23 mouse cellular contexts compared by ENCODE assay signal in the genomic region with DNA sequence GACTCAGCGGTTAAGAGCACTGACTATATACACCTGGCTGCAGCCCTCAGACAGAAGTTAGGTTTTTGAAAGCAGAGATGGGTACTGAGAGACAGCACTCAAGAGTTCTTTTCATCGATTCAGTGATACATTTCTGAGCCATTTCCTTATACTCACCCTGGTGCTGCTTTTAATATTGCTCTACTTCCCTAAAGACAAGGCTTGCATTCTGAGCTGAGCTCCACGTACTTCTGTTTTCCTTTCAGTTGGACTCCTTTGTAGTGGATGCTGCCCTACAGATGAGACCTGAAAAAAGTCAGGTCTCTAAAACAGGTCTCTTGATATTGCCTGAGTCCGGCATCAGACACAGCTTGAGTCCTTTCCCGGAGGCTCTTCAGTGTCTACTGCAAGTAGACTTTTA. TPM values are rescaled to one million over a fixed set of nuclear protein-coding genes. Genes with fewer than 3 reads are reported as not detected.
DNase-seq lines count a peak whose midpoint lies in the region; ATAC-seq lines count a peak whose summit lies in the region.
"Had no signal": no experiment of that assay in that cellular context is flagged by ENCODE, and none has a peak within 500 bp of the region (broad histone marks: within the 10 kb centered on the region; RNA-seq: fewer than 3 reads in every experiment).

No protein-coding gene starts in this region.

- H3K9me3 ChIP-seq in intestine, embryonic 15.5 days = no peaks in the 10 kb centered on the region
- no peaks in the 10 kb centered on the region for H3K9me3 ChIP-seq in midbrain, embryonic 13.5 days
- H3K9me3 ChIP-seq: G1E had no signal

- DNase-seq in heart, postnatal 4 days = no peak
- DNase-seq: adrenal gland, adult 2 months; adrenal gland, adult 8-10 months; adrenal gland, postnatal 10 days; adrenal gland, postnatal 14 days; adrenal gland, postnatal 25 days; adrenal gland, postnatal 36 days; B cell, adult 2 months; cerebellum, adult 11 months; cerebellum, adult 11-12 months; cerebellum, adult 18-20 months had no signal

- peak; percentile 68; the same call in 1 of the 2 replicates for ATAC-seq in common myeloid progenitor, adult 5-6 weeks (replicated peaks; ENCODE audit: low read depth, poor library complexity, severe bottlenecking)
- peak; percentile 68 for ATAC-seq in granulocyte monocyte progenitor cell, adult 5-6 weeks (replicated peaks; ENCODE audit: poor library complexity, severe bottlenecking)
- ATAC-seq in megakaryocyte progenitor cell, adult 5-6 weeks (replicated peaks; ENCODE audit: poor library complexity) = peak; percentile 65
- no peak for ATAC-seq in intestine, embryonic 15.5 days
- no peak for ATAC-seq in midbrain, embryonic 13.5 days
- ATAC-seq: activated CD4-positive, CD25-positive, alpha-beta regulatory T cell, adult 4 months; CD4-positive, CD25-positive, alpha-beta regulatory T cell, adult 4 months; Patski had no signal

- H3K4me2 ChIP-seq in intestine, embryonic 15.5 days (replicated peaks) = no peak overlapping the region
- no peak overlapping the region for H3K4me2 ChIP-seq in midbrain, embryonic 13.5 days (replicated peaks)

- H3K27ac ChIP-seq in intestine, embryonic 15.5 days = no peak overlapping the region
- no peak overlapping the region for H3K27ac ChIP-seq in midbrain, embryonic 13.5 days

- no peak overlapping the region for H3K9ac ChIP-seq in intestine, embryonic 15.5 days
- no peak overlapping the region for H3K9ac ChIP-seq in midbrain, embryonic 13.5 days (replicated peaks)

- no peaks in the 10 kb centered on the region for H3K27me3 ChIP-seq in intestine, embryonic 15.5 days (replicated peaks)
- H3K27me3 ChIP-seq in midbrain, embryonic 13.5 days = peaks cover 6% of the 10 kb centered on the region; the same call in 1 of the 2 replicates
- H3K27me3 ChIP-seq: CH12.LX had no signal

- 92% methylated on average over 5 of the region's 5 CpGs for WGBS in intestine, embryonic 15.5 days
- WGBS in midbrain, embryonic 13.5 days = 85% methylated on average over 5 of the region's 5 CpGs

- H3K36me3 ChIP-seq in intestine, embryonic 15.5 days = no peaks in the 10 kb centered on the region
- H3K36me3 ChIP-seq in midbrain, embryonic 13.5 days = no peaks in the 10 kb centered on the region
- H3K36me3 ChIP-seq: G1E had no signal

- H3K4me3 ChIP-seq in intestine, embryonic 15.5 days (replicated peaks) = no peak overlapping the region
- no peak overlapping the region for H3K4me3 ChIP-seq in midbrain, embryonic 13.5 days (replicated peaks)

- H3K4me1 ChIP-seq in intestine, embryonic 15.5 days (replicated peaks) = no peaks in the 10 kb centered on the region
- H3K4me1 ChIP-seq in midbrain, embryonic 13.5 days (replicated peaks) = no peaks in the 10 kb centered on the region

RNA-seq across cellular contexts. Expression of gene Hnrnph2, which starts 31.7 kb away (rescaled TPM):
- total RNA-seq in common myeloid progenitor, adult 5-6 weeks (2017) = 169 and 185 TPM in 2 replicates
- 69.4 and 83.7 TPM in 2 replicates for total RNA-seq in granulocyte monocyte progenitor cell, adult 5-6 weeks (2014; fragmentation: Nextera tagmentation)
- total RNA-seq in granulocyte monocyte progenitor cell, adult 5-6 weeks (2017) = 155 and 165 TPM in 2 replicates
- 79.0 and 80.6 TPM in 2 replicates for total RNA-seq in megakaryocyte progenitor cell, adult 5-6 weeks (2015)
- total RNA-seq in megakaryocyte progenitor cell, adult 5-6 weeks (2017) = 141 and 154 TPM in 2 replicates
- 126 and 137 TPM in 2 replicates for polyA plus RNA-seq in intestine, embryonic 15.5 days (2015; fragmentation: Nextera tagmentation; extraction: Ambion mirVana)
- 100 to 1,000 TPM; 102 to 105 TPM for total RNA-seq in heart, postnatal 4 days (2021)
- polyA plus RNA-seq in midbrain, embryonic 13.5 days (2015; fragmentation: Nextera tagmentation; extraction: Ambion mirVana) = 184 and 186 TPM in 2 replicates

RNA-seq across cellular contexts. Expression of gene Gla, which starts 31.8 kb away (rescaled TPM):
- total RNA-seq in common myeloid progenitor, adult 5-6 weeks (2017) = 7.4 and 9.5 TPM in 2 replicates
- 9.2 and 14.5 TPM in 2 replicates for total RNA-seq in granulocyte monocyte progenitor cell, adult 5-6 weeks (2014; fragmentation: Nextera tagmentation)
- total RNA-seq in granulocyte monocyte progenitor cell, adult 5-6 weeks (2017) = 19.7 and 24.1 TPM in 2 replicates
- total RNA-seq in megakaryocyte progenitor cell, adult 5-6 weeks (2015) = 16.3 and 21.0 TPM in 2 replicates
- 19.6 and 23.2 TPM in 2 replicates for total RNA-seq in megakaryocyte progenitor cell, adult 5-6 weeks (2017)
- 8.0 and 10.9 TPM in 2 replicates for polyA plus RNA-seq in intestine, embryonic 15.5 days (2015; fragmentation: Nextera tagmentation; extraction: Ambion mirVana)
- 1 to 10 TPM; 2.3 to 3.4 TPM for total RNA-seq in heart, postnatal 4 days (2021)
- polyA plus RNA-seq in midbrain, embryonic 13.5 days (2015; fragmentation: Nextera tagmentation; extraction: Ambion mirVana) = 4.1 and 4.7 TPM in 2 replicates

RNA-seq across cellular contexts. Expression of gene Rpl36a, which starts 47.3 kb away (rescaled TPM):
- total RNA-seq in common myeloid progenitor, adult 5-6 weeks (2017) = 6,063 and 10,653 TPM in 2 replicates
- total RNA-seq in granulocyte monocyte progenitor cell, adult 5-6 weeks (2014; fragmentation: Nextera tagmentation) = 2,214 and 2,262 TPM in 2 replicates
- 3,336 and 5,531 TPM in 2 replicates for total RNA-seq in granulocyte monocyte progenitor cell, adult 5-6 weeks (2017)
- total RNA-seq in megakaryocyte progenitor cell, adult 5-6 weeks (2015) = 1,859 and 2,008 TPM in 2 replicates
- 6,795 and 7,096 TPM in 2 replicates for total RNA-seq in megakaryocyte progenitor cell, adult 5-6 weeks (2017)
- polyA plus RNA-seq in intestine, embryonic 15.5 days (2015; fragmentation: Nextera tagmentation; extraction: Ambion mirVana) = 445 and 494 TPM in 2 replicates
- 100 to 1,000 TPM; 208 to 224 TPM for total RNA-seq in heart, postnatal 4 days (2021)
- 211 and 233 TPM in 2 replicates for polyA plus RNA-seq in midbrain, embryonic 13.5 days (2015; fragmentation: Nextera tagmentation; extraction: Ambion mirVana)

RNA-seq across cellular contexts. Expression of gene Btk, which starts 49.3 kb away (rescaled TPM):
- 84.5 and 111 TPM in 2 replicates for total RNA-seq in common myeloid progenitor, adult 5-6 weeks (2017)
- 47.3 and 62.5 TPM in 2 replicates for total RNA-seq in granulocyte monocyte progenitor cell, adult 5-6 weeks (2014; fragmentation: Nextera tagmentation)
- 62.3 and 64.4 TPM in 2 replicates for total RNA-seq in granulocyte monocyte progenitor cell, adult 5-6 weeks (2017)
- 61.0 and 66.6 TPM in 2 replicates for total RNA-seq in megakaryocyte progenitor cell, adult 5-6 weeks (2015)
- 48.4 and 78.0 TPM in 2 replicates for total RNA-seq in megakaryocyte progenitor cell, adult 5-6 weeks (2017)
- 1.5 and 1.6 TPM in 2 replicates for polyA plus RNA-seq in intestine, embryonic 15.5 days (2015; fragmentation: Nextera tagmentation; extraction: Ambion mirVana)
- total RNA-seq in heart, postnatal 4 days (2021) = under 1 TPM; 0.63 to 0.71 TPM
- polyA plus RNA-seq in midbrain, embryonic 13.5 days (2015; fragmentation: Nextera tagmentation; extraction: Ambion mirVana) = 0.58 and 0.82 TPM in 2 replicates
- polyA plus RNA-seq: C2C12, Patski had no signal

RNA-seq across cellular contexts. Expression of gene Armcx4, which starts 53.6 kb away (rescaled TPM):
- total RNA-seq in common myeloid progenitor, adult 5-6 weeks (2017) = 7.9 and 8.1 TPM in 2 replicates
- total RNA-seq in granulocyte monocyte progenitor cell, adult 5-6 weeks (2014; fragmentation: Nextera tagmentation) = 3.8 and 6.1 TPM in 2 replicates
- total RNA-seq in granulocyte monocyte progenitor cell, adult 5-6 weeks (2017) = 5.3 and 5.7 TPM in 2 replicates
- total RNA-seq in megakaryocyte progenitor cell, adult 5-6 weeks (2015) = 2.2 and 2.5 TPM in 2 replicates
- total RNA-seq in megakaryocyte progenitor cell, adult 5-6 weeks (2017) = 3.2 and 4.4 TPM in 2 replicates
- 2.7 and 3.3 TPM in 2 replicates for polyA plus RNA-seq in intestine, embryonic 15.5 days (2015; fragmentation: Nextera tagmentation; extraction: Ambion mirVana)
- 10 to 100 TPM; 42.8 to 47.1 TPM for total RNA-seq in heart, postnatal 4 days (2021)
- polyA plus RNA-seq in midbrain, embryonic 13.5 days (2015; fragmentation: Nextera tagmentation; extraction: Ambion mirVana) = 8.7 and 9.6 TPM in 2 replicates
- total RNA-seq: MEL had no signal

Comparison
In these comparisons a context has a peak if more than half of its experiments do, and no peak if none do; other contexts are left out.
1. ATAC-seq: peak in common myeloid progenitor, adult 5-6 weeks (single experiment), granulocyte monocyte progenitor cell, adult 5-6 weeks (single experiment) and megakaryocyte progenitor cell, adult 5-6 weeks (single experiment); none in intestine, embryonic 15.5 days (single experiment) and midbrain, embryonic 13.5 days (single experiment).
2. RNA of gene Rpl36a, which starts 47.3 kb away (total RNA-seq): 1,859 to 7,096 TPM in megakaryocyte progenitor cell, adult 5-6 weeks, 6,063 to 10,653 TPM in common myeloid progenitor, adult 5-6 weeks and 2,214 to 5,531 TPM in granulocyte monocyte progenitor cell, adult 5-6 weeks; 208 to 224 TPM in heart, postnatal 4 days; every median in the first group is over 4 times any median in the second.